Mouse (Mus musculus): ENCODE results near the gene Slc4a5. TPM values are rescaled to one million over a fixed set of nuclear protein-coding genes. Genes with fewer than 3 reads are reported as not detected.
A peak's percentile ranks its signal among the peaks of the same experiment; 100 is the strongest.

Slc4a5 gene
- total RNA-seq, 1 experiment from 2014 or later: not detected

GRCm38 (mm10) chr6:83210495-83210894 is 9.1 kb upstream of the Slc4a5 start:
- no peak for ATAC-seq (replicated peaks in 1 of 2; ENCODE audit: insufficient read depth in 1 of 2, low FRiP score in 2 of 2, low TSS enrichment in 1 of 2, low read depth in 1 of 2, poor library complexity in 2 of 2, severe bottlenecking in 2 of 2)

GRCm38 (mm10) chr6:83211526-83211925 is 8.1 kb upstream of the Slc4a5 start:
- ATAC-seq (replicated peaks in 1 of 2; ENCODE audit: insufficient read depth in 1 of 2, low FRiP score in 2 of 2, low TSS enrichment in 1 of 2, low read depth in 1 of 2, poor library complexity in 2 of 2, severe bottlenecking in 2 of 2): no peak

GRCm38 (mm10) chr6:83215002-83215666 is 4.5 kb upstream of the Slc4a5 start:
- ATAC-seq (replicated peaks in 1 of 2; ENCODE audit: insufficient read depth in 1 of 2, low FRiP score in 2 of 2, low TSS enrichment in 1 of 2, low read depth in 1 of 2, poor library complexity in 2 of 2, severe bottlenecking in 2 of 2): peak; percentile 80 to 81; a peak in 3 of 4 replicates

GRCm38 (mm10) chr6:83231486-83231885 is 11.9 kb downstream of the Slc4a5 start:
- no peak for ATAC-seq (replicated peaks in 1 of 2; ENCODE audit: insufficient read depth in 1 of 2, low FRiP score in 2 of 2, low TSS enrichment in 1 of 2, low read depth in 1 of 2, poor library complexity in 2 of 2, severe bottlenecking in 2 of 2)

- no peak for ATAC-seq (replicated peaks in 1 of 2; ENCODE audit: insufficient read depth in 1 of 2, low FRiP score in 2 of 2, low TSS enrichment in 1 of 2, low read depth in 1 of 2, poor library complexity in 2 of 2, severe bottlenecking in 2 of 2)
Observed at GRCm38 (mm10) chr6:83233306-83233705, 13.7 kb downstream of the Slc4a5 start.

GRCm38 (mm10) chr6:83234280-83234741 is 14.7 kb downstream of the Slc4a5 start:
- ATAC-seq (replicated peaks in 1 of 2; ENCODE audit: insufficient read depth in 1 of 2, low FRiP score in 2 of 2, low TSS enrichment in 1 of 2, low read depth in 1 of 2, poor library complexity in 2 of 2, severe bottlenecking in 2 of 2): 0 out of 4 replicates have a peak, but pooled peaks have one; percentile 29 to 51

GRCm38 (mm10) chr6:83237123-83237522 is 17.5 kb downstream of the Slc4a5 start:
- ATAC-seq (replicated peaks in 1 of 2; ENCODE audit: insufficient read depth in 1 of 2, low FRiP score in 2 of 2, low TSS enrichment in 1 of 2, low read depth in 1 of 2, poor library complexity in 2 of 2, severe bottlenecking in 2 of 2): no peak

- no peak for ATAC-seq (replicated peaks in 1 of 2; ENCODE audit: insufficient read depth in 1 of 2, low FRiP score in 2 of 2, low TSS enrichment in 1 of 2, low read depth in 1 of 2, poor library complexity in 2 of 2, severe bottlenecking in 2 of 2)
Observed at GRCm38 (mm10) chr6:83244422-83245061, 24.9 kb downstream of the Slc4a5 start.

GRCm38 (mm10) chr6:83245134-83245533 is 25.5 kb downstream of the Slc4a5 start:
- ATAC-seq (replicated peaks in 1 of 2; ENCODE audit: insufficient read depth in 1 of 2, low FRiP score in 2 of 2, low TSS enrichment in 1 of 2, low read depth in 1 of 2, poor library complexity in 2 of 2, severe bottlenecking in 2 of 2): no peak

GRCm38 (mm10) chr6:83245997-83246396 is 26.4 kb downstream of the Slc4a5 start:
- ATAC-seq (replicated peaks in 1 of 2; ENCODE audit: insufficient read depth in 1 of 2, low FRiP score in 2 of 2, low TSS enrichment in 1 of 2, low read depth in 1 of 2, poor library complexity in 2 of 2, severe bottlenecking in 2 of 2): no peak

GRCm38 (mm10) chr6:83246750-83247149 is 27.1 kb downstream of the Slc4a5 start:
- no peak for ATAC-seq (replicated peaks in 1 of 2; ENCODE audit: insufficient read depth in 1 of 2, low FRiP score in 2 of 2, low TSS enrichment in 1 of 2, low read depth in 1 of 2, poor library complexity in 2 of 2, severe bottlenecking in 2 of 2)

- ATAC-seq (replicated peaks in 1 of 2; ENCODE audit: insufficient read depth in 1 of 2, low FRiP score in 2 of 2, low TSS enrichment in 1 of 2, low read depth in 1 of 2, poor library complexity in 2 of 2, severe bottlenecking in 2 of 2): no peak
Observed at GRCm38 (mm10) chr6:83247153-83247552, 27.5 kb downstream of the Slc4a5 start.

GRCm38 (mm10) chr6:83254242-83254641 is 34.6 kb downstream of the Slc4a5 start:
- ATAC-seq (replicated peaks in 1 of 2; ENCODE audit: insufficient read depth in 1 of 2, low FRiP score in 2 of 2, low TSS enrichment in 1 of 2, low read depth in 1 of 2, poor library complexity in 2 of 2, severe bottlenecking in 2 of 2): no peak

- no peak for ATAC-seq (replicated peaks in 1 of 2; ENCODE audit: insufficient read depth in 1 of 2, low FRiP score in 2 of 2, low TSS enrichment in 1 of 2, low read depth in 1 of 2, poor library complexity in 2 of 2, severe bottlenecking in 2 of 2)
Observed at GRCm38 (mm10) chr6:83264516-83264915, 44.9 kb downstream of the Slc4a5 start.

GRCm38 (mm10) chr6:83265253-83265652 is 45.6 kb downstream of the Slc4a5 start:
- no peak for ATAC-seq (replicated peaks in 1 of 2; ENCODE audit: insufficient read depth in 1 of 2, low FRiP score in 2 of 2, low TSS enrichment in 1 of 2, low read depth in 1 of 2, poor library complexity in 2 of 2, severe bottlenecking in 2 of 2)

GRCm38 (mm10) chr6:83265653-83266052 is 46.0 kb downstream of the Slc4a5 start:
- ATAC-seq (replicated peaks in 1 of 2; ENCODE audit: insufficient read depth in 1 of 2, low FRiP score in 2 of 2, low TSS enrichment in 1 of 2, low read depth in 1 of 2, poor library complexity in 2 of 2, severe bottlenecking in 2 of 2): no peak

GRCm38 (mm10) chr6:83267616-83268015 is 48.0 kb downstream of the Slc4a5 start:
- ATAC-seq (replicated peaks in 1 of 2; ENCODE audit: insufficient read depth in 1 of 2, low FRiP score in 2 of 2, low TSS enrichment in 1 of 2, low read depth in 1 of 2, poor library complexity in 2 of 2, severe bottlenecking in 2 of 2): no peak

- ATAC-seq (replicated peaks in 1 of 2; ENCODE audit: insufficient read depth in 1 of 2, low FRiP score in 2 of 2, low TSS enrichment in 1 of 2, low read depth in 1 of 2, poor library complexity in 2 of 2, severe bottlenecking in 2 of 2): peak; percentile 84 to 94
Observed at GRCm38 (mm10) chr6:83268144-83269010, 48.7 kb downstream of the Slc4a5 start.
